Mouse (Mus musculus) small intestine, adult 2 months (tissue): ENCODE results near the gene Gm884.

Experiments used
- CTCF ChIP-seq: fragments of 200-500 bp; IDR thresholded peaks from 2 replicates; pipeline ENCODE4 v1.5.1; 2012; ENCODE audit warnings: low read depth, mild to moderate bottlenecking, control low read depth, inconsistent platforms, low read length, moderate library complexity, mixed read lengths; ENCODE audit not compliant: insufficient replicate concordance, insufficient read length; ENCODE audit errors: extremely low read depth
- POLR2A ChIP-seq: fragments of 200-500 bp; IDR thresholded peaks from 2 replicates; pipeline ENCODE4 v1.6.1; 2012; ENCODE audit warnings: low read depth, mild to moderate bottlenecking, control low read depth, inconsistent platforms, low read length, moderate library complexity

DNA sequence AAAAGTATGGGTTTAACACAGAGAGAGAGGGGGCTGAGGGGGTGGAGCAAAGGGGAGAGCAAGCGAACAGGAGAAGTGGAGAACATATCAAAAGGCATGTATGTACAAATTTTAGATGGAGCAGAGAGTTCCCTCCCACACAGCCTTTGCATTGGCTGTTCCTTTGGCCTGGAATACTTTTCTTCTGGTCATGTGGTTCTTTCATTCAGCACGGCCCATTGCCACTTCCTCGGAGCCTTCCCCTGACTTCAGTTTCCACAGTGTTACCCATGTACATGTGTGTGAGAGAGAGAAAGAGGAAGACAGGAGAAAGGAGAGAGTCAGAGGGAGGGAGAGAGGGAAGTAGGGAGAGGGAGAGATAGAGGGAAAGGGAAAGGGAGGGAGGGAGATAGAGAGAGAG lies 14.5 kb upstream of the Gm884 start:
- no peak for TF ChIP-seq CTCF
- no peak for TF ChIP-seq POLR2A
